Mouse (Mus musculus): ENCODE data around the gene Prdx1.

DNA sequence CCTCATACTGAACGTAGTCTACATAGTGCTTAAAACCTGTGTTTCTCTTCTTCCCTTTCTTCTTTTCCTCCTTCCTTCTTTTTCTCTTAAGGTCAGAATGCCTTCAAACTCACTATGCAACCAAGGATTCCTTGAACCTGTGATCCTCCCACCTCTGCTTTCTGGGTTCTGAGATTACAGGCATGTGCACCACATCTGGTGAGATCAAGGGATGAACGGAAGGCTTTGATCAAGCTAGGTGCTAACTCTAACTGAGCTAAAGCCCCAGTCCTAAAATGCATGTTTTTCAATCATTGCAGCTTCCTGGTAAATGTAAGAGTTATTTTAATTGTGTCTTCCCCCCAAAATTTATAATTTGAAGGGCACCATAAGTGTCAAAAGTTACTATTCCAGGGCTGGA, 49.7 kb downstream of the Prdx1 start:
- TF ChIP-seq POLR2A (IDR thresholded peaks at IDR 0.05; ENCODE audit: control insufficient read depth, extremely low read depth, insufficient read depth, low read length, poor library complexity) = no peak
- no peak for TF ChIP-seq CTCF (IDR thresholded peaks at IDR 0.05; ENCODE audit: borderline replicate concordance, control insufficient read depth, extremely low read depth, insufficient read depth, low read length, poor library complexity)

Data from thymus, adult 2 months (tissue).